Mouse (Mus musculus): ENCODE results near the gene Prkg1.
A peak's percentile ranks its signal among the peaks of the same experiment; 100 is the strongest.
"Not testable (repeated sequence)": the region's sequence is repeated elsewhere in the genome, so short reads cannot be mapped to it uniquely, and the experiment has no call there.

Prkg1 gene

GRCm38 (mm10) chr19:31442311-31442710 is 322.5 kb downstream of the Prkg1 start:
- no peak for DNase-seq (ENCODE audit: low spot score in 2 of 2)

GRCm38 (mm10) chr19:31433446-31433845 is 331.4 kb downstream of the Prkg1 start:
- DNase-seq (ENCODE audit: low spot score in 2 of 2): no peak

- no peak for DNase-seq (ENCODE audit: low spot score in 2 of 2)
Observed at GRCm38 (mm10) chr19:31431411-31431810, 333.4 kb downstream of the Prkg1 start.

- no peak for DNase-seq (ENCODE audit: low spot score in 2 of 2)
Observed at GRCm38 (mm10) chr19:31426142-31426541, 338.7 kb downstream of the Prkg1 start.

GRCm38 (mm10) chr19:31425199-31425598 is 339.6 kb downstream of the Prkg1 start:
- no peak for DNase-seq (ENCODE audit: low spot score in 2 of 2)

- DNase-seq (ENCODE audit: low spot score in 2 of 2): no peak
Observed at GRCm38 (mm10) chr19:31424319-31424718, 340.5 kb downstream of the Prkg1 start.

- DNase-seq (ENCODE audit: low spot score in 2 of 2): no peak
Observed at GRCm38 (mm10) chr19:31413571-31413970, 351.3 kb downstream of the Prkg1 start.

GRCm38 (mm10) chr19:31396096-31396495 is 368.7 kb downstream of the Prkg1 start:
- no peak for DNase-seq (ENCODE audit: low spot score in 2 of 2)

- DNase-seq (ENCODE audit: low spot score in 2 of 2): no peak
Observed at GRCm38 (mm10) chr19:31385353-31385752, 379.5 kb downstream of the Prkg1 start.

- no peak for DNase-seq (ENCODE audit: low spot score in 2 of 2)
Observed at GRCm38 (mm10) chr19:31383881-31384280, 381.0 kb downstream of the Prkg1 start.

GRCm38 (mm10) chr19:31370106-31370505 is 394.7 kb downstream of the Prkg1 start:
- no peak for DNase-seq (ENCODE audit: low spot score in 2 of 2)

- no peak for DNase-seq (ENCODE audit: low spot score in 2 of 2)
Observed at GRCm38 (mm10) chr19:31369116-31369515, 395.7 kb downstream of the Prkg1 start.

GRCm38 (mm10) chr19:31362051-31362450 is 402.8 kb downstream of the Prkg1 start:
- DNase-seq (ENCODE audit: low spot score in 2 of 2): no peak

- DNase-seq (ENCODE audit: low spot score in 2 of 2): no peak
Observed at GRCm38 (mm10) chr19:31361575-31361974, 403.3 kb downstream of the Prkg1 start.

- DNase-seq (ENCODE audit: low spot score in 2 of 2): peak in 1 of 2 experiments; percentile 29
Observed at GRCm38 (mm10) chr19:31361161-31361560, 403.7 kb downstream of the Prkg1 start.

GRCm38 (mm10) chr19:31354959-31355358 is 409.9 kb downstream of the Prkg1 start:
- DNase-seq (ENCODE audit: low spot score in 2 of 2): no peak

GRCm38 (mm10) chr19:31352784-31353183 is 412.0 kb downstream of the Prkg1 start:
- not testable (repeated sequence) for DNase-seq (ENCODE audit: low spot score in 2 of 2)

GRCm38 (mm10) chr19:31351796-31352195 is 413.0 kb downstream of the Prkg1 start:
- no peak for DNase-seq (ENCODE audit: low spot score in 2 of 2)

GRCm38 (mm10) chr19:31342150-31342549 is 422.7 kb downstream of the Prkg1 start:
- peak; percentile 13 for DNase-seq (ENCODE audit: low spot score in 2 of 2)

- no peak for DNase-seq (ENCODE audit: low spot score in 2 of 2)
Observed at GRCm38 (mm10) chr19:31340898-31341297, 423.9 kb downstream of the Prkg1 start.

GRCm38 (mm10) chr19:31338355-31339101 is 426.3 kb downstream of the Prkg1 start:
- no peak for DNase-seq (ENCODE audit: low spot score in 2 of 2)

- DNase-seq (ENCODE audit: low spot score in 2 of 2): no peak
Observed at GRCm38 (mm10) chr19:31337863-31338217, 427.0 kb downstream of the Prkg1 start.

GRCm38 (mm10) chr19:31337163-31337862 is 427.5 kb downstream of the Prkg1 start:
- DNase-seq (ENCODE audit: low spot score in 2 of 2): no peak
